Mouse (Mus musculus) limb, embryonic 11.5 days (tissue): Measurements from ENCODE around the gene Abhd14b. TPM values are rescaled to one million over a fixed set of nuclear protein-coding genes. Genes with fewer than 3 reads are reported as not detected.

ENCODE experiments used
- ATAC-seq: fragments of 200-750 bp; cut with Nextera tagmentation; 2 replicates; pipeline ENCODE4 v1.8.0; 2017; ENCODE audit warnings: low read depth; ENCODE audit not compliant: insufficient number of reproducible peaks, low FRiP score, low TSS enrichment
- DNase-seq: peaks from one replicate; pipeline ENCODE4 v3.0.0-alpha.2; 2015; ENCODE audit warnings: low spot score
- H3K27ac ChIP-seq: fragments of 300-500 bp; sonication (generic); replicated peaks from 2 replicates; pipeline ENCODE4 v1.5.1; 2014; ENCODE audit warnings: low read depth, mild to moderate bottlenecking, low read length
- H3K27me3 ChIP-seq: fragments of 300-500 bp; sonication (generic); 2 replicates; pipeline ENCODE4 v1.6.1; 2014; ENCODE audit warnings: mild to moderate bottlenecking, low read length, mixed read lengths; ENCODE audit not compliant: control insufficient read depth, insufficient read depth
- H3K36me3 ChIP-seq: fragments of 300-500 bp; sonication (generic); 2 replicates; pipeline ENCODE4 v1.6.1; 2014; ENCODE audit warnings: mild to moderate bottlenecking, low read length, moderate library complexity, mixed read lengths; ENCODE audit not compliant: control insufficient read depth, insufficient read depth
- H3K4me1 ChIP-seq: fragments of 300-500 bp; sonication (generic); 2 replicates; pipeline ENCODE4 v1.6.1; 2014; ENCODE audit warnings: low read length, mixed read lengths; ENCODE audit not compliant: control insufficient read depth, insufficient read depth
- H3K4me2 ChIP-seq: fragments of 300-500 bp; sonication (generic); 2 replicates; pipeline ENCODE4 v1.6.1; 2014; ENCODE audit warnings: low read depth, mild to moderate bottlenecking, moderate library complexity; ENCODE audit not compliant: severe bottlenecking
- H3K4me3 ChIP-seq: fragments of 300-500 bp; sonication (generic); 2 replicates; pipeline ENCODE4 v1.5.1; 2014; ENCODE audit warnings: low read depth, low read length
- H3K9ac ChIP-seq: fragments of 300-500 bp; sonication (generic); 2 replicates; pipeline ENCODE4 v1.6.1; 2014; ENCODE audit warnings: mild to moderate bottlenecking, low read length
- H3K9me3 ChIP-seq: fragments of 300-500 bp; sonication (generic); 2 replicates; pipeline ENCODE4 v1.6.1; 2016; ENCODE audit warnings: low read length; ENCODE audit not compliant: control insufficient read depth
- WGBS: fragments of 180-500 bp; shearing (Covaris S2); extraction: QIAGEN DNeasy Blood & Tissue Kit; methylation state at CpG from one replicate; pipeline ENCODE4 v1.1.7; 2014; 5-methylcytosine and 5-hydroxymethylcytosine counted together
- polyA plus RNA-seq: library from polyadenylated mRNA; unstranded; fragments of >200 nt; fragmentation: Nextera tagmentation; extraction: Ambion mirVana; gene quantifications from 2 replicates; pipeline ENCODE4 v1.2.1, GENCODE M21; 2014

Gene Abhd14b
- polyA plus RNA-seq, 1 experiment from 2014 or later, result 9.3 TPM

- H3K27ac ChIP-seq, result no peak overlapping the region
- no peaks in the 10 kb centered on the region for H3K27me3 ChIP-seq
- 6% methylated on average over 16 of the region's 16 CpGs for WGBS
- peak overlapping the region; percentile 95 for H3K4me2 ChIP-seq
- H3K36me3 ChIP-seq, result peaks cover 7% of the 10 kb centered on the region; the same call in 1 of the 2 replicates
- DNase-seq, result no peak
- peaks cover 11% of the 10 kb centered on the region for H3K4me1 ChIP-seq
- H3K4me3 ChIP-seq, result peak overlapping the region; percentile 80
- no peaks in the 10 kb centered on the region for H3K9me3 ChIP-seq
- ATAC-seq, result no peak
- H3K9ac ChIP-seq, result peak overlapping the region; percentile 69
These were observed 30.4 kb downstream of the Abhd14b start for GRCm38 (mm10) chr9:106477649-106478048.

- 0 out of 2 replicates have a peak overlapping the region, but pooled peaks have one; percentile 69 for H3K9ac ChIP-seq
- peaks cover 8% of the 10 kb centered on the region; the same call in 1 of the 2 replicates for H3K36me3 ChIP-seq
- H3K9me3 ChIP-seq, result no peaks in the 10 kb centered on the region
- DNase-seq, result no peak
- ATAC-seq, result no peak
- no peak overlapping the region for H3K27ac ChIP-seq
- no peaks in the 10 kb centered on the region for H3K27me3 ChIP-seq
- H3K4me2 ChIP-seq, result peak overlapping the region; percentile 95
- peak overlapping the region; percentile 80 for H3K4me3 ChIP-seq
- 84% methylated on average over 9 of the region's 9 CpGs for WGBS
- peaks cover 11% of the 10 kb centered on the region for H3K4me1 ChIP-seq
These were observed 30.8 kb downstream of the Abhd14b start for GRCm38 (mm10) chr9:106478101-106478500.

- Histone ChIP-seq H3K9me3 (no peaks in the 10 kb centered on the region), H3K36me3 (peaks cover 22% of the 10 kb centered on the region), H3K4me1 (peaks cover 11% of the 10 kb centered on the region), H3K4me3 (no peak overlapping the region), H3K9ac (no peak overlapping the region), H3K27ac (no peak overlapping the region), H3K4me2 (no peak overlapping the region), H3K27me3 (no peaks in the 10 kb centered on the region)
- 96% methylated on average over 7 of the region's 7 CpGs for WGBS
- DNase-seq, result no peak
- ATAC-seq, result no peak
These were observed 33.3 kb downstream of the Abhd14b start for GRCm38 (mm10) chr9:106480541-106480940.

- DNase-seq (no peak), ATAC-seq (no peak)
- Histone ChIP-seq H3K4me1 (peaks cover 8% of the 10 kb centered on the region), H3K9ac (no peak overlapping the region), H3K27ac (no peak overlapping the region), H3K27me3 (no peaks in the 10 kb centered on the region), H3K4me3 (no peak overlapping the region), H3K4me2 (no peak overlapping the region), H3K9me3 (no peaks in the 10 kb centered on the region), H3K36me3 (peaks cover 22% of the 10 kb centered on the region)
- WGBS, result 94% methylated on average over 15 of the region's 15 CpGs
These were observed 33.8 kb downstream of the Abhd14b start for GRCm38 (mm10) chr9:106481075-106481474.

- Histone ChIP-seq H3K4me1 (peaks cover 8% of the 10 kb centered on the region; the same call in 1 of the 2 replicates), H3K9me3 (no peaks in the 10 kb centered on the region), H3K9ac (no peak overlapping the region), H3K36me3 (peaks cover 22% of the 10 kb centered on the region), H3K4me2 (no peak overlapping the region), H3K27ac (no peak overlapping the region), H3K27me3 (no peaks in the 10 kb centered on the region), H3K4me3 (no peak overlapping the region)
- no peak for DNase-seq
- ATAC-seq, result no peak
- WGBS, result 91% methylated on average over 13 of the region's 13 CpGs
These were observed 34.4 kb downstream of the Abhd14b start for GRCm38 (mm10) chr9:106481676-106482075.

- 88% methylated on average over 17 of the region's 17 CpGs for WGBS
- Histone ChIP-seq H3K27ac (no peak overlapping the region), H3K9ac (no peak overlapping the region), H3K27me3 (no peaks in the 10 kb centered on the region), H3K4me2 (no peak overlapping the region), H3K4me3 (no peak overlapping the region), H3K9me3 (no peaks in the 10 kb centered on the region), H3K36me3 (peaks cover 22% of the 10 kb centered on the region), H3K4me1 (peaks cover 7% of the 10 kb centered on the region; the same call in 1 of the 2 replicates)
- ATAC-seq, result no peak
- no peak for DNase-seq
These were observed 35.4 kb downstream of the Abhd14b start for GRCm38 (mm10) chr9:106482578-106483115.

- H3K4me1 ChIP-seq, result peaks cover 2% of the 10 kb centered on the region; the same call in 1 of the 2 replicates
- H3K9me3 ChIP-seq, result no peaks in the 10 kb centered on the region
- H3K4me2 ChIP-seq, result no peak overlapping the region
- H3K27ac ChIP-seq, result no peak overlapping the region
- no peaks in the 10 kb centered on the region for H3K27me3 ChIP-seq
- H3K36me3 ChIP-seq, result peaks cover 22% of the 10 kb centered on the region
- H3K4me3 ChIP-seq, result no peak overlapping the region
- H3K9ac ChIP-seq, result no peak overlapping the region
- ATAC-seq (no peak), DNase-seq (no peak)
- WGBS, result 95% methylated on average over 10 of the region's 10 CpGs
These were observed 35.9 kb downstream of the Abhd14b start for GRCm38 (mm10) chr9:106483136-106483535.

GRCm38 (mm10) chr9:106483606-106484005, 36.3 kb downstream of the Abhd14b start:
- Histone ChIP-seq H3K9me3 (no peaks in the 10 kb centered on the region), H3K27ac (no peak overlapping the region), H3K4me2 (no peak overlapping the region), H3K4me1 (no peaks in the 10 kb centered on the region), H3K27me3 (no peaks in the 10 kb centered on the region), H3K4me3 (no peak overlapping the region), H3K36me3 (peaks cover 22% of the 10 kb centered on the region), H3K9ac (no peak overlapping the region)
- 92% methylated on average over 17 of the region's 17 CpGs for WGBS
- ATAC-seq, result no peak
- DNase-seq, result no peak

- H3K4me1 ChIP-seq, result no peaks in the 10 kb centered on the region
- H3K36me3 ChIP-seq, result peaks cover 22% of the 10 kb centered on the region
- DNase-seq (no peak), ATAC-seq (no peak)
- H3K9ac ChIP-seq, result no peak overlapping the region
- H3K9me3 ChIP-seq, result no peaks in the 10 kb centered on the region
- H3K27me3 ChIP-seq, result no peaks in the 10 kb centered on the region
- H3K4me3 ChIP-seq, result no peak overlapping the region
- 88% methylated on average over 10 of the region's 10 CpGs for WGBS
- no peak overlapping the region for H3K4me2 ChIP-seq
- H3K27ac ChIP-seq, result no peak overlapping the region
These were observed 37.8 kb downstream of the Abhd14b start for GRCm38 (mm10) chr9:106485076-106485475.
